Mouse (Mus musculus): ENCODE results near the gene Slco2a1.

Slco2a1 gene

GRCm38 (mm10) chr9:103118651-103119275 lies 130.3 kb downstream of the Slco2a1 start:
- DNase-seq (ENCODE audit: low spot score in 2 of 2), result no peak

DNA sequence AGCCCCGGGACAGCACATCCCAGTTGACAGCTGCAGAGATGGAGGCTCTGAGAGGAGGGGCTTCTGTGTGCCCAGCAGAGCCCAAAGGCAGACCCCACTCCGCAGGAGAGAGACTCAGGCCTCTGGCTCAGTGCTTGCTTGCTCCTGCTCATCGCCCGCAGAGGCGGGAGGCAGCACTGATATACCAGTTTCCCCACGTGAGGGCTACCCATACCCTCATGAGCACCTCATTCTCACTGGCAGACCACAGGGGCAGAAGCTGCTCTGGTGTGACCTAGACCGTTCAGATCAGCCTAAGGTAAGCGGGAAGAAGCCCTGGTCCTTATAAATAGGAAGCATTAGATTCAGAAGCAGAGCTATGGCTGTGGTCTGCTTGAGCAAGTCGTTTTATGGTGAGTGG lies 131.3 kb downstream of the Slco2a1 start:
- DNase-seq (ENCODE audit: low spot score in 2 of 2), result no peak

GRCm38 (mm10) chr9:103120231-103120630 lies 131.7 kb downstream of the Slco2a1 start:
- DNase-seq (ENCODE audit: low spot score in 2 of 2), result no peak

GRCm38 (mm10) chr9:103121546-103121945 lies 133.0 kb downstream of the Slco2a1 start:
- no peak for DNase-seq (ENCODE audit: low spot score in 2 of 2)

DNA sequence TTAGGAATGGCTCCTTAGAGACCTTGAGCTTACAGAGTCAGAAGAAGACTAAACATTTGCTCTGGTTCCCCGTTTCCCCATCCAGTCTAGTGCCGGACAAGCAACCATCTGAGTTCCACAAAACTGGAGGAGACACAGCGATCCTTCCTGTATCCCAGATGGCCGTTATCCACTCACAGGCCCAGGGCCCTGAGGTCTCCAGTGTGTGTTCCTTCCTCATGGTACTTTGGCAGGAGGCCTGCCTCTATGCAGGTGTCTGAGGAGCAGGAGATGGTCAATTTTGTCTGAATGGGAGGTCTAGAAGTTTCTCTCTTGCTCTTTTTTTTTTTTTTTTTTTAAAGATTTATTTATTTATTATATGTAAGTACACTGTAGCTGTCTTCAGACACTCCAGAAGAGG lies 136.2 kb downstream of the Slco2a1 start:
- DNase-seq (ENCODE audit: low spot score in 2 of 2), result no peak

DNA sequence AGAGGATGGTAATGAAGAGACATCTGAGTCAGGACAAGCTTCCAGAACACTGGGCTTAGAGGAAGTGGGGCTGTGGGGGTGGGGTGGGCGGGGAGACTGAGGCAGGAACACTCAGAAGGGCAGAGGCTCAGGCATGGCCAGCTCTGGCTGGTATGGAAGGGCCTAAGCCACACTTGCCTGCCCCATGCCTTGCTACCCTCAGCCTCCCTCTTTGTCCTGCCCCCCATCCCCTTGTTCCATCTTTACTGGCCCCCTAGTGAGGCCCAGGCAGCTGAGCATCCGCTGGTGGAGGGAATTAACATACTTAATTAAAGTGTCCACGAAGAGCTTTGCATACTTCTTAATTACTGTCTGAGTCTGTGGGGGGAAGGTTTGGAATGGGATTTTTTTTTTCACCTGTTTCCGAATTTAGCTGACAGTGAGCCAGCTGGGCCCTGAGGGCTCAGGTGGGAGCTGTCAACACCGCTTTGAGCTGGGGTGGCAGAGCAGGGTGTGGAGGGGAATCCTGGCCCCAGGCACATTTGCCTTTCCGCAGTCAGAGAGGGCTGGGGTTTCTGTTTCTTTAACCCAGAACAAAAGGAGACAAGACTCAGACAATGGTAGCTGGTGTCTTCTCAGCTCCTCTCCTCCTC lies 145.1 kb downstream of the Slco2a1 start:
- no peak for DNase-seq (ENCODE audit: low spot score in 2 of 2)

DNA sequence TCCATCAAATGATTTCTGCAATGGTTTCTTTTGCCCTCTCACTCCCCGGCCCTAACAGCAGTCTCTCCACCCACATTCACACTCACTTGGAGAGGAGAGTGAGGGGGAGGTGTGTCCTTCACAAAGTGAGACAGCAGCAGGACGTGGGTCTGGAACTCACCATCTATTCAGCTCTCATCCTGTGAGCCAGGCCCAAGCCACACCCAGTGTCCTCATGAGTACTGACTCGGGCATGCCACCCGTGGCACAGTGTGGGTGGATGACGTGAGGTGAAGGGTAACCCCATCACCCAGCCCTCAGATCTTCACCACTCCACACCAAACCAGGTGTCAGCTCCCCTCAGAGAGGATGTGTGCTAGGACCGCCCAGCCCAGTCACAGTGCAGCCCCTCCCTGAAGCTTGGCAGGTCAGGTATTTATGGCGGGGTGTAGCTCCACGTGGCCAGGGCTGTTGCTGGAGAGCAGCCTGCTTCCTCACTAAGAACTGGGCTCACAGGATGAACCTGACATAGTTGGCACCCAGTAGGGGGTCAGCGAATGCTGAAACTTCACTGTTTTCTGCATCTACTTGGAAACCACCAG lies 146.0 kb downstream of the Slco2a1 start:
- DNase-seq (ENCODE audit: low spot score in 2 of 2), result peak; percentile 52 to 73

DNA sequence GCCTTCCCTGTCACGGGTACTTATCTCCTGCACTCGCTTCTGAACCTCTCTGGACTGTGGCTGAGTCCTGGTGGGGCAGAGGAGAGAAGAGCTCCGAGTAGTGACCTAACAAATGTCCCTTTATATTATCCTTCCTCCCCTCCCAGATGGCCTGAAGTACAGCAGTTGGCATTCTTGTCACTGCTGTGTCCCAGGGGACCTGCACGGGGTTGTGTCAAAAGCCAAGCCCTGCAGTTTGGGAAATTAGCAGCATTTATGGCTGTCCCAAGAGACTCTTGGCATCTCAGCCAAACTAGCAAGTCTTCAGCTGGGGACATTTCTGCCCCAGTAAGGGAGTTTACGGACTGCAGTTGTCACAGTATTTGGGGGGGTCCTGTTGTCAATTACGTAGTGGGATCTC lies 151.0 kb downstream of the Slco2a1 start:
- DNase-seq (ENCODE audit: low spot score in 2 of 2), result no peak

DNA sequence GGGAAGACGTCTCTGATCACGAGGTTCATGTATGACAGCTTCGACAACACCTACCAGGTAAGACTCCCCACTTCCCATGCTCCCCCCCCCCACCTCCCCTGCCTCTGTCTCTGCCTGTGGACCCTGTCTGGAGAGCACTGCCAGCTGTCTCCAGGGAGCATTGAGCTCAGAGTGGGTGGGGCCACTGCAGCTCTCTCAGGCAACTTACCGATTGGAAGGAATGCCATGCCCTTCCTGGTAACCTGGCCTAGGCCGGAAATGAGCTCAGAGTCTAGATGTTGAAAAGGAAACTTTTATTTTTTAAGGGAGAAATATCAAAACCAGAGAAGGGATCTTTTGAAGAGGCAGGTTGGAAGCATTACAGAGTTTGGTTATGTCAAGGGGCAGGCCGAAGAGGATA lies 151.9 kb downstream of the Slco2a1 start:
- no peak for DNase-seq (ENCODE audit: low spot score in 2 of 2)

DNA sequence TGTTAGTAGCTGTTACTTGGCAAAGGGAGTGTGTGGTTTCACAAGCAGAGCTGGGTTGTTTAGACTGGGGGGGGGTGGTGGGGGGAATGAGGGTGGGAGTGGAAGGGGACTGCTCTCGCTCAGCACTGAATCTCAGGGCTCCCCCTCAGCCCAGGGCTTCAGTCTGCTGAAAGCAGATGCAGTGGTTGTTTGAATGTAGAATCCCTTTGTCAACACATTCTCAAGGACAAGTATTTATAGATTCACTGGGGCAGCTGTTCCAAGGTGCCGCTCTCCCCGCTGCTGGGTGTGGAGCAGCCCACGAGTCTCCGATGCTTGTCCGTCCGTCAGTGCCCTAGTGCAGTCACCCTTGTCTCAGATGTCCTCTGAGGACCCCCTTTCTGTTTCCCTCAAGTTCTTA lies 152.8 kb downstream of the Slco2a1 start:
- no peak for DNase-seq (ENCODE audit: low spot score in 2 of 2)

GRCm38 (mm10) chr9:103143881-103144280 lies 155.4 kb downstream of the Slco2a1 start:
- no peak for DNase-seq (ENCODE audit: low spot score in 2 of 2)

- DNase-seq (ENCODE audit: low spot score in 2 of 2), result no peak
These were observed 156.8 kb downstream of the Slco2a1 start for GRCm38 (mm10) chr9:103145351-103145750.
